Mouse (Mus musculus) T-helper 17 cell (primary cell): ENCODE measurements at regions not wholly inside any gene's neighbourhood (a gene's known extent, or its start where the extent isn't known, plus 50 kb on each side); places are given as distances from the start of the nearest gene placed in this dataset.

ENCODE experiments used
- in situ Hi-C, 2 experiments: fragments of 300-600 bp; cut with MboI, MseI; formaldehyde crosslinking; loops; 1 replicate in 1 of 2; 2 replicates in 1 of 2; pipeline ENCODE4 v1.15.1; 2025; ENCODE audit warnings: high pct_unique_total_duplicates in 2 of 2

DNA sequence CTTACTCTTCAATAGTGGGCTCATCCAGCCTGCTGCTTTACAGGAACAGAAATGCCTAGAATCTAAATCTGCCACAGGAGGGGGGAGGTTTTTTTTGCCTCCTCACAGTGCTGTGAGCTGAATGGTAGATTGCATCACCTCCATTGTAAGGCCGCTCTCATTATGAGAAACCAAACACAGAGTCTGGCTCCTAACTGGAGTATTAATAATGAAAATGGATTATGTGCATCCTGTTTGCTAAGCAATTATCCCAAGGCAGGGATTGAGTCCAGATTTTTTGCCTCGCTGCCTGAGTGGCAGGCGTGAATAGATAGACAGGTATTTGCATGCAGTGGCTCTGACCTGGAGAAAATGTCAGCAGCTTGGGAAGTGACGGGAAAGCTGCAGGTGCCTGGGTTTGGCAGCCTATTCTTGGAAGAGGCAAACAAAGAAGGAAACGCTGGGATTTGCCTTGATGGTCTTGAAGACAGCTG, 137.6 kb upstream of the Smarca2 start:
- in situ Hi-C loops: loop anchor here in 1 of 2 experiments (10.0 kb wide), 1 partner anchor 1872 kb away; no protein-coding TSS in a partner anchor

DNA sequence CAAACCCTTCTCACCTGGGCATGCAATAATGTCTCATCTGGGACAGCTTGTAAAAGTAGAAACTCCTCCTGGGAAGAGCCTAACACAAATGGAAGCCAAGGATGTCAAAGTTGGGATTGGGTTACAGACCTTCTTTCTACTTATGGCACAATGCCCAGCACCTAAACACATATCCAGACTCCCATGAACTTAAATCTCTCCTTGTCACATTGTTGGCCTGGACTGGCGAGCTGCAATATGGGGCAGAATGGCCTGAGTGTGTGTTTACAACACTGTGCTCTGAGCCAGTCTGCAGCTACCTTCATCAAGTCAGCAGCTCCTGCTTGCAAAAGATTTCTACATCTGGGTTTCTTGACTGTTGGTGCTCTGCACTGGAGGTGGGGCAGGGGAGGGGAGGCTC, 132.2 kb upstream of the Smarca2 start:
- in situ Hi-C loops: no loop called here

DNA sequence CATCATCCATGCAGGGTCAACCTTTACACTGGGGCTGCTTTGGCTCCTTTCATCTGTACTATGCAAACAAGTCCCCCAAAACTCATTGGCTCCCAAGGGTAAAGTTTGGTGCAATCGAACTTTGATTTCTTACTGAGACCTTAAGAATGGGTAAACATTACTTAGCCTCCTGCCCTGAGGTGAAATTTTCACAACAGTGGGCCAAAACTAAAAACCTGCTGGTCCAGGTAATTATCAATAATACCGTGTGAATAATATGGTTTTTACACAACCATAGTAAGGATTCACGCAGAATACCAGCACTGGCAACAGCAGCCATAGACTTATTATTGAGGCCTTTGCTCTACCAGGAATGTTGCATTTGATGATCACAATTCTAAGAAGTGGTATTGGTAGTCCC, 131.6 kb upstream of the Smarca2 start:
- in situ Hi-C loops: no loop called here

DNA sequence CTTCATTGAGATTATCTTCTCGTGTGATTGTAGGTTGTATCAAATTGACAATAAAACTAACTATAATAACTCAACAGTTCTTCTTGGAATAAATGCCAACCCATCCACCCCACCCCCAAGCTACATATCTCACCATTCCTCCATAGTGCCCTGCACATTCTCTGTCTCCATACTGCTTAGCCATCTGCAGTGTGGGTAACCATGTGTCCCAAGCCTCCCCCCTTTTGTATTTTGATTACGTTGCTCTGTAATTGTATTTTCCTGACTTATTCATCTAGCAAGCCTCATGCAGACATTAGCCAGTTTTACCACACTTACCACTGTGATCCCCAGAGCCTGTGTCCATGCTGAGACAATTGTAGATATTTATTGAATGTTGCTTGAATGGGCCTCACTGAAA, 129.7 kb upstream of the Smarca2 start:
- in situ Hi-C loops: no loop called here

- in situ Hi-C loops: no loop called here
Measured at GRCm38 (mm10) chr19:26475754-26476153, 129.1 kb upstream of the Smarca2 start.

DNA sequence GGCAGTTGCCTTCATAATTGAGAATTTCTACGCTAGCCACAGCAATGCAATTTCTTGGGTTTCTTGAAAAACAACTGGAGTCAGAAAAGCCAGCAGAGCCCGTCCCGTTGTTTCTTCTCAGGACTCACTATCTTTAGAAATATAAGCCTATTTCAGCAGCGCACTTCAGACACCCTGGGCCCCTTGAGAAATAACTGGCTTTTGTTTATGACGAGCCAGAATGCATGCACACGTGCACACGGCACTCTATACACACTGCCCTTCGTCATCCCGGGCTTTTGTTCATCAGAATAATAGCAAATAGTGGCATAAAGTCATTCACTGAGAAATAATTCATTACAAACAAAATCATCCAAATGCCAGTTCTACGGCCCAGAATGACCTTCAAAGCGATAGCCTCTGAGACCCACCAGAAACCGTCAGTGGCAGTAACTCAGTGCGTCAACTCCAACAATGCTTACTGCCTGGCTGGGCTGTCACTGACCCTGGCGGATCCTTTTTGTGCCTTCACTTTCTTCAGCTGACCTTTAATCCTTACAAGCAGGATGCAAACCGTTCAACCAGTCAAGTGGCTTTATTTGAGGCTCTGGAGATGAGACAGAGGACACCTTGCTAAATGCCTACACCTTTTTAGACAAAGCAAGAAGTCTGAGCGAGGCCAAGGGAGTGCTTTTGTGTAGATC, 126.7 kb upstream of the Smarca2 start:
- in situ Hi-C loops: no loop called here

GRCm38 (mm10) chr19:26484322-26484721, 120.5 kb upstream of the Smarca2 start:
- in situ Hi-C loops: no loop called here

GRCm38 (mm10) chr19:26492806-26493205, 112.0 kb upstream of the Smarca2 start:
- in situ Hi-C loops: no loop called here

- in situ Hi-C loops: no loop called here
Measured at GRCm38 (mm10) chr19:26501064-26501463, 103.8 kb upstream of the Smarca2 start.

- in situ Hi-C loops: no loop called here
Measured at GRCm38 (mm10) chr19:26504027-26504426, 100.8 kb upstream of the Smarca2 start.

- in situ Hi-C loops: no loop called here
Measured at GRCm38 (mm10) chr19:26506802-26507201, 98.0 kb upstream of the Smarca2 start.

- in situ Hi-C loops: no loop called here
Measured at GRCm38 (mm10) chr19:26507986-26508385, 96.9 kb upstream of the Smarca2 start.

- in situ Hi-C loops: no loop called here
Measured at GRCm38 (mm10) chr19:26508616-26509015, 96.2 kb upstream of the Smarca2 start.

- in situ Hi-C loops: no loop called here
Measured at GRCm38 (mm10) chr19:26509240-26509639, 95.6 kb upstream of the Smarca2 start.

DNA sequence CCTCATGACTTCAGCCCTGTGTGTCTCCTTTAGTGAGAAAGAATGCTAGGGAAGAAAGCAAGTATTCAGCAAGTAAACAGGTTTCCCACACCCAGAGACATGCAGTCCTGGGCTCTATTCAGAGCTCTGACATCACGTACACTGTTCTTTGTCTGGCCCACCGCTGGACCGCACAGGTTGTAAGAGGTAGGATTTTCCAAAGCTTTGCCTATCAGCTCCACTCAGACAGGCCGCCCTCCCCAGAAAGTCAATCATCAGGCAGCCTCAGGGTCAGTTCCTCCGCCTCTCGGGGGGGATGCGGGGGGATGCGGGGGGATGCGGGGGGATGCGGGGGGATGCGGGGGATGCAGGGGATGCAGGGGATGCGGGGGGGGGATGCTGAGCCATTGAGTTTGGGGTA, 94.7 kb upstream of the Smarca2 start:
- in situ Hi-C loops: no loop called here

GRCm38 (mm10) chr19:26510887-26511286, 94.0 kb upstream of the Smarca2 start:
- in situ Hi-C loops: no loop called here

- in situ Hi-C loops: no loop called here
Measured at GRCm38 (mm10) chr19:26511756-26512155, 93.1 kb upstream of the Smarca2 start.

DNA sequence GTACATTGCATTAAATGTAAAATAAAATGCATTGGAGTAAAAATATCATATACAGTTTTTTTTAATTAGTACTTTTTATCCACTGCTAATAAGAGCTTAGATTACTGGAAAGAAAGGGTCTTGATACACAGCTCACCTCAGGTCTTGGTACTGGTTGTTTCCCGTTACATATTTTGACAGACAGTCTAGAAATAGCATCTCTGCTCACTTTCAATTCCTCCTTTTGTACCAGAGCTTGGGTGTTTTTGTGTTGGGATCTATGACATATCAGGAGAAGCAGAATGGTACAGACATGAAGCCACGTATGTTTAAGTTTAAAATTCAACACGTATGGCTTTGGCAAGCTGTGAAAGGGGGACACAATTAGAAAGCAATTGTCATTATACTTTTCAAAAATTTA, 80.3 kb upstream of the Smarca2 start:
- in situ Hi-C loops: no loop called here

DNA sequence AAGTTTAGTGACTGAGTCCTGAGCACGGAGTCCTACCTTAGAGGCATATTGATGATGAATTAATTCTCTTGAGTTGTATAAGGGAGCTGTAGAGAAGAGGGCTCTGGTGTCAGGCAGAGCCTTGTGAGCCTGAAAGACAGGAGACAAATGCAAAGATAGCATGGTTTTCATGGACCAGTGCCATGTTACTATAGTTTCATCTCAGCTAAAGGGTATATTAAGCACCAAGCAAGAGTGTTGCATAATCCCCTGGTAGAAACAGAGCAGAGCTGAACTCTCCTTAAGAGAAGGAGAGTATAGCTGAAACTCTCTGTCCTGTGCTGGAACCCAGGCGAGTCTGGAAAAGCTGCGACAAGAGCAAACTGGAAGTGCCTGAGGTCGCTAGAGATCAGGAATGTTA, 73.5 kb upstream of the Smarca2 start:
- in situ Hi-C loops: loop anchor here in 1 of 2 experiments (5.0 kb wide), 1 partner anchor 51 kb away; no protein-coding TSS in a partner anchor

GRCm38 (mm10) chr19:26532509-26532908, 72.3 kb upstream of the Smarca2 start:
- in situ Hi-C loops: loop anchor here in 1 of 2 experiments (5.0 kb wide), 1 partner anchor 50 kb away; no protein-coding TSS in a partner anchor

DNA sequence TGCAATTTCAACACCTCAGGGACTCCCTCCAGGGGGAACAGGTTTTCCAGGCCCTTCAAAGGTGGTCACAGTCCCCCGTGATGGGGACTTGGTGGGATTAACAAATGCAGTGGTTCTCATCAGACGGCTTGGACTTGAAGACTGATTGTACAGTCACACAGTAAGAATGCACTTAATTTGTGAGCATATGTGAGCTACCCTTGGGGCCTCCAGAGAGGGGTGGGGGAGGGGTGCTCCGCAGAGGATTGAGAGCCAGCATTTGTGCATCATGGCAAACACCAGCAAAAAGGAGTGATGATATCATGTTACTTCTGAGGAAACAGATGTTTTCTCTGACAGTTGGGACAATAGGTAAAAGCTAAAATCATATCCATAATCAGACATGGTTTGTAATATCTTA, 59.2 kb upstream of the Smarca2 start:
- in situ Hi-C loops: no loop called here

DNA sequence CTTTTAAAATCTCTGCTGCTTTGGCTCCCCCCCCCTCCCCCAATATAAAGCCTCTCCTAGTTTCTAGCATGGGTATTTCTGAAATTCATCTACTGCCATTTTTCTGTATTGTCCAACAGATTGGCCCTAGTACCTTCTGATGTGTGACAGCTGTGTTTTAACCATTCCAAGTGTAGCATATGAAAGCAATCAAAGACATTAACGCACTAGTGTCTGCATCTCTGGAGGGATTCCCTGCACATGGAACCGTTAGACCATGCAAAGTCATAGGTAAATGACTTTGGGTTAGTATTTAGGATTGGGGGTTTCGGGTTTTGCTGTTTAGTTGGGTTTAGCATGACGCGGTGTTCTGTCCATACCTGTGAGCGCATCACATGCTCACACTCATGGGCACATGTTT, 57.3 kb upstream of the Smarca2 start:
- in situ Hi-C loops: no loop called here

GRCm38 (mm10) chr19:26548562-26549270, 56.1 kb upstream of the Smarca2 start:
- in situ Hi-C loops: no loop called here
